8 mouse cellular contexts compared by ENCODE assay signal in the genomic region with DNA sequence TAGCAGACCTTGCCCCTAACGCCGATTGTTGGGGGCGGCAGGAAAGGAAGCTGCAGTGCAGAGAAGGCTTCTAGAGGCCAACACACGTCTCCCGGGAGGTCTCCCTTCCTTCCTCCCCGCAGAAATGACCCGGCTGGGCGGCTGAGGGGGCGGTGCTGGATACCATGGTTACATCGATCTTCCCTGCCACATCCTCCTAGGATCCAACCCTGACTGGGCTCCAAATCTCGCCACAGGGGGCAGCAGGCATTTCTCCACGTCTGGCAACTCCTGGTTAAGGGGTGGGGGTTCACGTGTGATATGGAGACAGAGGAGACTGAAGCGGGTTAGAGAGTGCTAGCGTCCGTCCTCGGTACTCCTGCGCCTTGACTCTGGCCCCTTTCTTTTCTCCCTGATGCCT. TPM values are rescaled to one million over a fixed set of nuclear protein-coding genes. Genes with fewer than 3 reads are reported as not detected.
A peak's percentile ranks its signal among the peaks of the same experiment; 100 is the strongest.
DNase-seq lines count a peak whose midpoint lies in the region; ATAC-seq and TF ChIP-seq lines count a peak whose summit lies in the region.

No protein-coding gene starts in this region.

- TF ChIP-seq CTCF in kidney, adult 2 months (conservative IDR thresholded peaks at IDR 0.05; ENCODE audit: insufficient read depth, insufficient read length, low read depth, low read length), result 0 out of 2 replicates have a peak, but pooled peaks have one; percentile 10

- no peaks in the 10 kb centered on the region for H3K4me1 ChIP-seq in kidney, adult 2 months (ENCODE audit: control insufficient read depth, insufficient read depth, low read length)
- peaks cover 50% of the 10 kb centered on the region for H3K4me1 ChIP-seq in forebrain, embryonic 16.5 days (replicated peaks; ENCODE audit: control insufficient read depth, insufficient read depth, low read length)
- H3K4me1 ChIP-seq in intestine, embryonic 14.5 days (replicated peaks; ENCODE audit: control insufficient read depth, insufficient read depth, low read length), result peaks cover 26% of the 10 kb centered on the region

- DNase-seq in kidney, adult 2 months, result peak; percentile 21
- DNase-seq in kidney, adult 18-20 months, result no peak
- peak; percentile 40 for DNase-seq in Muller cell, postnatal 12 days (ENCODE audit: inconsistent ontology term)
- peak; percentile 82 for DNase-seq in intestine, embryonic 14.5 days (ENCODE audit: low spot score)
- DNase-seq in cerebellum, adult 8-10 months, result no peak
- no peak for DNase-seq in urinary bladder, adult 18-20 months (ENCODE audit: low spot score in 2 of 2)

- 12% methylated on average over 18 of the region's 18 CpGs for WGBS in kidney, adult 2 months
- 10% methylated on average over 18 of the region's 18 CpGs for WGBS in forebrain, embryonic 16.5 days
- WGBS in intestine, embryonic 14.5 days, result 1% methylated on average over 18 of the region's 18 CpGs

- H3K36me3 ChIP-seq in kidney, adult 2 months (ENCODE audit: control insufficient read depth, insufficient read depth, low read length), result no peaks in the 10 kb centered on the region
- H3K36me3 ChIP-seq in forebrain, embryonic 16.5 days (ENCODE audit: control insufficient read depth, insufficient read depth), result peaks cover 2% of the 10 kb centered on the region; the same call in 1 of the 2 replicates
- H3K36me3 ChIP-seq in intestine, embryonic 14.5 days (ENCODE audit: control insufficient read depth, insufficient read depth, low read length), result no peaks in the 10 kb centered on the region

- H3K4me2 ChIP-seq in forebrain, embryonic 16.5 days (ENCODE audit: low read length), result peak overlapping the region; percentile 24
- H3K4me2 ChIP-seq in intestine, embryonic 14.5 days (ENCODE audit: low read length), result peak overlapping the region; percentile 47

- TF ChIP-seq POLR2A in kidney, adult 2 months (IDR thresholded peaks at IDR 0.05; ENCODE audit: low read depth, low read length), result no peak

- peak overlapping the region; percentile 22; the same call in 1 of the 2 replicates for H3K9ac ChIP-seq in forebrain, embryonic 16.5 days (replicated peaks; ENCODE audit: low read depth, low read length)
- 0 out of 2 replicates have a peak overlapping the region, but pooled peaks have one; percentile 7 for H3K9ac ChIP-seq in intestine, embryonic 14.5 days (ENCODE audit: low read length)

- H3K9me3 ChIP-seq in forebrain, embryonic 16.5 days (ENCODE audit: control insufficient read depth, low read length), result no peaks in the 10 kb centered on the region
- no peaks in the 10 kb centered on the region for H3K9me3 ChIP-seq in intestine, embryonic 14.5 days (ENCODE audit: control insufficient read depth, low read length)

- ATAC-seq in forebrain, embryonic 16.5 days, result peak; percentile 8; the same call in 1 of the 2 replicates
- ATAC-seq in intestine, embryonic 14.5 days (replicated peaks; ENCODE audit: low FRiP score, low TSS enrichment, low read depth), result peak; percentile 28
- ATAC-seq in megakaryocyte progenitor cell, adult 5-6 weeks (replicated peaks; ENCODE audit: poor library complexity), result peak; percentile 15; the same call in 1 of the 2 replicates

- H3K27ac ChIP-seq in kidney, adult 2 months (ENCODE audit: insufficient read depth, low read depth, low read length), result no peak overlapping the region
- H3K27ac ChIP-seq in forebrain, embryonic 16.5 days (ENCODE audit: low read length), result no peak overlapping the region
- H3K27ac ChIP-seq in intestine, embryonic 14.5 days (ENCODE audit: low read depth), result 0 out of 2 replicates have a peak overlapping the region, but pooled peaks have one; percentile 16

- H3K27me3 ChIP-seq in kidney, adult 2 months (replicated peaks; ENCODE audit: control insufficient read depth, insufficient read depth, low read length), result no peaks in the 10 kb centered on the region
- H3K27me3 ChIP-seq in forebrain, embryonic 16.5 days (replicated peaks; ENCODE audit: control insufficient read depth, insufficient read depth, low read length), result no peaks in the 10 kb centered on the region
- H3K27me3 ChIP-seq in intestine, embryonic 14.5 days (replicated peaks; ENCODE audit: control insufficient read depth, insufficient read depth, low read length), result peaks cover 50% of the 10 kb centered on the region

- no peak overlapping the region for H3K4me3 ChIP-seq in kidney, adult 2 months (ENCODE audit: insufficient read depth, low read depth, low read length)
- H3K4me3 ChIP-seq in forebrain, embryonic 16.5 days (replicated peaks; ENCODE audit: low read length), result no peak overlapping the region
- H3K4me3 ChIP-seq in intestine, embryonic 14.5 days (ENCODE audit: low read depth, low read length), result 0 out of 2 replicates have a peak overlapping the region, but pooled peaks have one; percentile 8

RNA-seq across cellular contexts. Expression of gene 3110082J24Rik, which starts 5.2 kb away (rescaled TPM):
- polyA plus RNA-seq in kidney, adult 2 months (2012; rRNA removed), result not detected in 2 replicates
- polyA plus RNA-seq in forebrain, embryonic 16.5 days (2015; fragmentation: Nextera tagmentation; extraction: Ambion mirVana), result 2.8 TPM in 2 replicates
- not detected in 2 replicates for polyA plus RNA-seq in intestine, embryonic 14.5 days (2014; fragmentation: Nextera tagmentation; extraction: Ambion mirVana)
- total RNA-seq in megakaryocyte progenitor cell, adult 5-6 weeks (2015), result not detected in 2 replicates
- total RNA-seq in megakaryocyte progenitor cell, adult 5-6 weeks (2017), result not detected in 2 replicates

RNA-seq across cellular contexts. Expression of gene Garem2, which starts 6.2 kb away (rescaled TPM):
- 0.05 TPM in 1 of 2 replicates, not detected in the other for polyA plus RNA-seq in kidney, adult 2 months (2012; rRNA removed)
- polyA plus RNA-seq in forebrain, embryonic 16.5 days (2015; fragmentation: Nextera tagmentation; extraction: Ambion mirVana), result 8.1 and 10.1 TPM in 2 replicates
- polyA plus RNA-seq in intestine, embryonic 14.5 days (2014; fragmentation: Nextera tagmentation; extraction: Ambion mirVana), result 0.60 and 0.79 TPM in 2 replicates
- 0.07 TPM in 1 of 2 replicates, not detected in the other for total RNA-seq in megakaryocyte progenitor cell, adult 5-6 weeks (2015)
- not detected in 2 replicates for total RNA-seq in megakaryocyte progenitor cell, adult 5-6 weeks (2017)

RNA-seq across cellular contexts. Expression of gene Tyms, which starts 37.7 kb away (rescaled TPM):
- 25.0 and 35.1 TPM in 2 replicates for polyA plus RNA-seq in kidney, adult 2 months (2012; rRNA removed)
- polyA plus RNA-seq in forebrain, embryonic 16.5 days (2015; fragmentation: Nextera tagmentation; extraction: Ambion mirVana), result 84.3 and 95.4 TPM in 2 replicates
- polyA plus RNA-seq in intestine, embryonic 14.5 days (2014; fragmentation: Nextera tagmentation; extraction: Ambion mirVana), result 286 and 317 TPM in 2 replicates
- 196 and 209 TPM in 2 replicates for total RNA-seq in megakaryocyte progenitor cell, adult 5-6 weeks (2015)
- 150 and 174 TPM in 2 replicates for total RNA-seq in megakaryocyte progenitor cell, adult 5-6 weeks (2017)

RNA-seq across cellular contexts. Expression of gene Hadha, which starts 43.8 kb away (rescaled TPM):
- polyA plus RNA-seq in kidney, adult 2 months (2012; rRNA removed), result 116 and 122 TPM in 2 replicates
- 76.0 and 80.7 TPM in 2 replicates for polyA plus RNA-seq in forebrain, embryonic 16.5 days (2015; fragmentation: Nextera tagmentation; extraction: Ambion mirVana)
- 125 and 133 TPM in 2 replicates for polyA plus RNA-seq in intestine, embryonic 14.5 days (2014; fragmentation: Nextera tagmentation; extraction: Ambion mirVana)
- total RNA-seq in megakaryocyte progenitor cell, adult 5-6 weeks (2015), result 49.5 and 54.4 TPM in 2 replicates
- total RNA-seq in megakaryocyte progenitor cell, adult 5-6 weeks (2017), result 133 and 148 TPM in 2 replicates

RNA-seq across cellular contexts. Expression of gene Hadhb, which starts 43.9 kb away (rescaled TPM):
- 253 and 280 TPM in 2 replicates for polyA plus RNA-seq in kidney, adult 2 months (2012; rRNA removed)
- 66.5 and 72.0 TPM in 2 replicates for polyA plus RNA-seq in forebrain, embryonic 16.5 days (2015; fragmentation: Nextera tagmentation; extraction: Ambion mirVana)
- polyA plus RNA-seq in intestine, embryonic 14.5 days (2014; fragmentation: Nextera tagmentation; extraction: Ambion mirVana), result 166 and 169 TPM in 2 replicates
- 61.8 and 69.7 TPM in 2 replicates for total RNA-seq in megakaryocyte progenitor cell, adult 5-6 weeks (2015)
- total RNA-seq in megakaryocyte progenitor cell, adult 5-6 weeks (2017), result 65.1 and 82.6 TPM in 2 replicates

Comparison
In these comparisons a context has a peak if more than half of its experiments do, and no peak if none do; other contexts are left out.
1. DNase-seq: peak in kidney, adult 2 months (single experiment), Muller cell, postnatal 12 days (single experiment) and intestine, embryonic 14.5 days (single experiment); none in kidney, adult 18-20 months (single experiment), cerebellum, adult 8-10 months (single experiment) and urinary bladder, adult 18-20 months (0 of 2).
2. Peak in every context shown above with its lines, with median percentiles within 50 percentile points of each other: ATAC-seq.